Comparison of ENCODE assay signal across 23 mouse cellular contexts in genomic region chr13:117132123-117132522, GRCm38 (mm10).
DNase-seq lines count a peak whose midpoint lies in the region; ATAC-seq and TF ChIP-seq lines count a peak whose summit lies in the region.
"Had no signal": no experiment of that assay in that cellular context is flagged by ENCODE, and none has a peak within 500 bp of the region (broad histone marks: within the 10 kb centered on the region; RNA-seq: fewer than 3 reads in every experiment).

No protein-coding gene starts in this region.

- no peaks in the 10 kb centered on the region for H3K36me3 ChIP-seq in lung, embryonic 14.5 days (ENCODE audit: insufficient read depth)
- no peaks in the 10 kb centered on the region for H3K36me3 ChIP-seq in myocyte (ENCODE audit: control insufficient read depth, insufficient read depth)
- no peaks in the 10 kb centered on the region for H3K36me3 ChIP-seq in intestine, postnatal 0 days (ENCODE audit: control insufficient read depth, insufficient read depth)
- H3K36me3 ChIP-seq: embryonic facial prominence, embryonic 10.5 days; embryonic facial prominence, embryonic 12.5 days; forebrain, embryonic 10.5 days; forebrain, embryonic 12.5 days; G1E had no signal

- H3K27ac ChIP-seq in lung, embryonic 14.5 days (ENCODE audit: low read depth), result no peak overlapping the region
- H3K27ac ChIP-seq in intestine, postnatal 0 days (ENCODE audit: low read depth, low read length), result no peak overlapping the region
- H3K27ac ChIP-seq: embryonic facial prominence, embryonic 10.5 days; embryonic facial prominence, embryonic 12.5 days; forebrain, embryonic 10.5 days; forebrain, embryonic 12.5 days had no signal

- no peaks in the 10 kb centered on the region for H3K9me3 ChIP-seq in lung, embryonic 14.5 days (ENCODE audit: low read depth, low read length)
- H3K9me3 ChIP-seq in intestine, postnatal 0 days (ENCODE audit: control insufficient read depth), result no peaks in the 10 kb centered on the region
- H3K9me3 ChIP-seq: embryonic facial prominence, embryonic 10.5 days; embryonic facial prominence, embryonic 12.5 days; forebrain, embryonic 10.5 days; forebrain, embryonic 12.5 days had no signal

- no peak overlapping the region for H3K4me2 ChIP-seq in lung, embryonic 14.5 days
- H3K4me2 ChIP-seq in myocyte (ENCODE audit: low read depth), result no peak overlapping the region
- H3K4me2 ChIP-seq in intestine, postnatal 0 days (replicated peaks; ENCODE audit: low read depth), result no peak overlapping the region
- H3K4me2 ChIP-seq: embryonic facial prominence, embryonic 12.5 days; forebrain, embryonic 12.5 days had no signal

- TF ChIP-seq CTCF in lung, embryonic 14.5 days (IDR thresholded peaks at IDR 0.05; ENCODE audit: low read depth), result no peak
- TF ChIP-seq CTCF in lung, adult 2 months (IDR thresholded peaks at IDR 0.05; ENCODE audit: insufficient read depth, low read length), result no peak
- no peak for TF ChIP-seq CTCF in intestine, postnatal 0 days (IDR thresholded peaks at IDR 0.05; ENCODE audit: low read depth)

- no peak overlapping the region for H3K4me3 ChIP-seq in lung, embryonic 14.5 days (ENCODE audit: low read depth, low read length)
- H3K4me3 ChIP-seq in lung, adult 2 months (replicated peaks; ENCODE audit: extremely low read depth, low read depth, low read length), result no peak overlapping the region
- H3K4me3 ChIP-seq in myocyte, result no peak overlapping the region
- H3K4me3 ChIP-seq in intestine, postnatal 0 days (ENCODE audit: low read depth, low read length), result no peak overlapping the region
- H3K4me3 ChIP-seq: embryonic facial prominence, embryonic 10.5 days; embryonic facial prominence, embryonic 12.5 days; forebrain, embryonic 10.5 days; forebrain, embryonic 12.5 days had no signal

- no peaks in the 10 kb centered on the region for H3K4me1 ChIP-seq in lung, embryonic 14.5 days (ENCODE audit: insufficient read depth)
- H3K4me1 ChIP-seq in lung, adult 2 months (ENCODE audit: control insufficient read depth, insufficient read depth, low read length), result peaks cover 1% of the 10 kb centered on the region; the same call in 1 of the 2 replicates
- H3K4me1 ChIP-seq in intestine, postnatal 0 days (replicated peaks; ENCODE audit: control insufficient read depth, insufficient read depth, low read length), result no peaks in the 10 kb centered on the region
- H3K4me1 ChIP-seq: embryonic facial prominence, embryonic 10.5 days; embryonic facial prominence, embryonic 12.5 days; forebrain, embryonic 10.5 days; forebrain, embryonic 12.5 days had no signal

- TF ChIP-seq POLR2A in lung, adult 2 months (IDR thresholded peaks at IDR 0.05; ENCODE audit: borderline replicate concordance, extremely low read depth, low read depth, low read length), result no peak
- no peak for TF ChIP-seq POLR2A in myocyte (IDR thresholded peaks at IDR 0.05; ENCODE audit: insufficient read length, low read depth)

- H3K9ac ChIP-seq in lung, embryonic 14.5 days, result no peak overlapping the region
- H3K9ac ChIP-seq in intestine, postnatal 0 days (ENCODE audit: low read depth, low read length), result no peak overlapping the region
- H3K9ac ChIP-seq: embryonic facial prominence, embryonic 12.5 days; forebrain, embryonic 12.5 days had no signal

- DNase-seq in lung, embryonic 14.5 days, result no peak
- no peak for DNase-seq in lung, adult 2 months
- DNase-seq in layer of hippocampus, adult 9-11 months, result no peak
- DNase-seq: adrenal gland, adult 8-10 months; adrenal gland, postnatal 14 days; adrenal gland, postnatal 36 days; cerebellum, adult 11-12 months; cerebellum, adult 2 months; cerebellum, adult 9-10 months; cerebellum, postnatal 10 days; cerebellum, postnatal 25 days had no signal

- H3ac ChIP-seq in myocyte (ENCODE audit: control insufficient read depth, insufficient read length), result no peak overlapping the region

- H3K79me2 ChIP-seq in myocyte (ENCODE audit: control insufficient read depth, insufficient read depth), result no peaks in the 10 kb centered on the region

- no peaks in the 10 kb centered on the region for H3K27me3 ChIP-seq in lung, embryonic 14.5 days (ENCODE audit: insufficient read depth, low read length)
- no peaks in the 10 kb centered on the region for H3K27me3 ChIP-seq in myocyte (ENCODE audit: control insufficient read depth, insufficient read depth, insufficient read length)
- H3K27me3 ChIP-seq in intestine, postnatal 0 days (replicated peaks; ENCODE audit: control insufficient read depth, insufficient read depth, low read length), result no peaks in the 10 kb centered on the region
- H3K27me3 ChIP-seq: embryonic facial prominence, embryonic 12.5 days; forebrain, embryonic 12.5 days; Patski had no signal

- ATAC-seq in lung, embryonic 14.5 days (ENCODE audit: insufficient read depth), result peak; percentile 35; the same call in 1 of the 2 replicates
- 0 out of 2 replicates have a peak, but pooled peaks have one; percentile 28 for ATAC-seq in megakaryocyte-erythroid progenitor cell, adult 5-6 weeks (replicated peaks; ENCODE audit: low FRiP score, low TSS enrichment, poor library complexity, severe bottlenecking)
- no peak for ATAC-seq in intestine, postnatal 0 days
- ATAC-seq: activated CD4-positive, CD25-positive, alpha-beta regulatory T cell, adult 4 months; forebrain, embryonic 14.5 days; forebrain, embryonic 16.5 days; Patski had no signal

- WGBS in lung, embryonic 14.5 days, result 43% methylated on average over 1 of the region's 1 CpGs
- 49% methylated on average over 1 of the region's 1 CpGs for WGBS in lung, adult 2 months
- WGBS in intestine, postnatal 0 days, result 55% methylated on average over 1 of the region's 1 CpGs

TF ChIP-seq in myocyte, 11 proteins besides CTCF, POLR2A, EP300 and RAD21:
- TF ChIP-seq MAX (IDR thresholded peaks at IDR 0.05; ENCODE audit: low read depth), result no peak
- peak in 2 of 3 experiments; percentile 29 to 55 for TF ChIP-seq MYOD1 (IDR thresholded peaks at IDR 0.05; ENCODE audit: control insufficient read depth in 1 of 3, insufficient read length in 2 of 3, low read depth in 2 of 3)
- no peak for TF ChIP-seq POLR2AphosphoS2 (IDR thresholded peaks at IDR 0.05; ENCODE audit: insufficient read length, low read depth)
- TF ChIP-seq TCF3 (IDR thresholded peaks at IDR 0.05; ENCODE audit: insufficient read length, low read depth), result no peak
- TF ChIP-seq E2F4 (IDR thresholded peaks at IDR 0.05; ENCODE audit: insufficient read depth), result no peak
- no peak for TF ChIP-seq SRF (IDR thresholded peaks at IDR 0.05; ENCODE audit: control insufficient read depth, insufficient read length, low read depth)
- TF ChIP-seq REST (IDR thresholded peaks at IDR 0.05; ENCODE audit: insufficient read depth, insufficient read length), result no peak
- TF ChIP-seq TCF12 (IDR thresholded peaks at IDR 0.05; ENCODE audit: insufficient read depth, poor library complexity, severe bottlenecking), result no peak
- TF ChIP-seq MYOG (IDR thresholded peaks at IDR 0.05; ENCODE audit: control insufficient read depth in 1 of 3, insufficient read depth in 1 of 3, insufficient read length in 2 of 3, low read depth in 2 of 3), result peak in 1 of 3 experiments; percentile 46
- no peak for TF ChIP-seq USF1 (IDR thresholded peaks at IDR 0.05; ENCODE audit: low read depth)
- no peak for TF ChIP-seq CEBPB (IDR thresholded peaks at IDR 0.05; ENCODE audit: insufficient read depth, poor library complexity, severe bottlenecking)
